Comparison of ENCODE assay signal across 10 mouse cellular contexts in genomic region chr3:83032746-83033308, GRCm38 (mm10). TPM values are rescaled to one million over a fixed set of nuclear protein-coding genes. Genes with fewer than 3 reads are reported as not detected.
A peak's percentile ranks its signal among the peaks of the same experiment; 100 is the strongest.
DNase-seq lines count a peak whose midpoint lies in the region; ATAC-seq and TF ChIP-seq lines count a peak whose summit lies in the region.
"Had no signal": no experiment of that assay in that cellular context is flagged by ENCODE, and none has a peak within 500 bp of the region (broad histone marks: within the 10 kb centered on the region; RNA-seq: fewer than 3 reads in every experiment).

No protein-coding gene starts in this region.

- no peak for DNase-seq in heart, adult 2 months
- DNase-seq in R1 (ENCODE audit: low read depth, low spot score), result peak; percentile 32
- no peak for DNase-seq in midbrain, embryonic 10.5 days (ENCODE audit: low spot score)
- DNase-seq in c-Kit-positive CD71-positive TER-119-positive erythroid progenitor cells, embryonic 14.5 days (ENCODE audit: low spot score), result no peak
- DNase-seq in cerebellum, adult 18-20 months, result no peak
- DNase-seq in adrenal gland, adult 8-10 months, result no peak
- DNase-seq: layer of hippocampus, adult 9-11 months had no signal

- no peak overlapping the region for H3K27ac ChIP-seq in heart, embryonic 11.5 days (ENCODE audit: low read depth, low read length)
- H3K27ac ChIP-seq in heart, adult 2 months, result no peak overlapping the region
- H3K27ac ChIP-seq in forebrain, embryonic 13.5 days, result no peak overlapping the region
- peak overlapping the region; percentile 30; the same call in 1 of the 2 replicates for H3K27ac ChIP-seq in midbrain, embryonic 10.5 days (replicated peaks)

- intact Hi-C loops in heart, adult 2 months (cut with DNase I), result no loop called here

- no peaks in the 10 kb centered on the region for H3K9me3 ChIP-seq in heart, embryonic 11.5 days (replicated peaks; ENCODE audit: control insufficient read depth, low read length)
- no peaks in the 10 kb centered on the region for H3K9me3 ChIP-seq in forebrain, embryonic 13.5 days (replicated peaks)
- no peaks in the 10 kb centered on the region for H3K9me3 ChIP-seq in midbrain, embryonic 10.5 days (replicated peaks)

- TF ChIP-seq POLR2A in heart, adult 2 months (IDR thresholded peaks at IDR 0.05; ENCODE audit: insufficient read depth, low read depth, low read length), result no peak

- 44% methylated on average over 13 of the region's 13 CpGs for WGBS in heart, embryonic 11.5 days (ENCODE audit: insufficient replicate concordance)
- whole genome bisulfite sequencing in heart, adult 2 months, result 50% methylated on average over 13 of the region's 13 CpGs
- 44% methylated on average over 13 of the region's 13 CpGs for WGBS in forebrain, embryonic 13.5 days
- 50% methylated on average over 13 of the region's 13 CpGs for WGBS in midbrain, embryonic 10.5 days

- H3K4me1 ChIP-seq in heart, embryonic 11.5 days (ENCODE audit: control insufficient read depth, insufficient read depth, low read length), result no peaks in the 10 kb centered on the region
- no peaks in the 10 kb centered on the region for H3K4me1 ChIP-seq in heart, adult 2 months (ENCODE audit: control insufficient read depth, insufficient read depth, low read length)
- peaks cover 6% of the 10 kb centered on the region; the same call in 1 of the 2 replicates for H3K4me1 ChIP-seq in forebrain, embryonic 13.5 days
- peaks cover 6% of the 10 kb centered on the region for H3K4me1 ChIP-seq in midbrain, embryonic 10.5 days

- H3K79me2 ChIP-seq in heart, adult 2 months (replicated peaks; ENCODE audit: control insufficient read depth, insufficient read depth, low read length), result no peaks in the 10 kb centered on the region

- peaks cover 2% of the 10 kb centered on the region; the same call in 1 of the 2 replicates for H3K27me3 ChIP-seq in heart, embryonic 11.5 days (ENCODE audit: control insufficient read depth, insufficient read depth, low read length)
- H3K27me3 ChIP-seq in heart, adult 2 months (ENCODE audit: control insufficient read depth, insufficient read depth, low read length), result no peaks in the 10 kb centered on the region
- no peaks in the 10 kb centered on the region for H3K27me3 ChIP-seq in forebrain, embryonic 13.5 days
- H3K27me3 ChIP-seq in midbrain, embryonic 10.5 days (ENCODE audit: low read depth, poor library complexity, severe bottlenecking), result 0 out of 2 replicates have a peak, but pooled peaks cover 5% of the 10 kb centered on the region
- H3K27me3 ChIP-seq: CH12.LX had no signal

- TF ChIP-seq CTCF in heart, adult 2 months (IDR thresholded peaks at IDR 0.05), result no peak

- no peak overlapping the region for H3K4me3 ChIP-seq in heart, embryonic 11.5 days (ENCODE audit: low read depth, low read length)
- H3K4me3 ChIP-seq in heart, adult 2 months, result no peak overlapping the region
- H3K4me3 ChIP-seq in forebrain, embryonic 13.5 days, result peak overlapping the region; percentile 9; the same call in 1 of the 2 replicates
- H3K4me3 ChIP-seq in midbrain, embryonic 10.5 days, result peak overlapping the region; percentile 30

- H3K4me2 ChIP-seq in heart, embryonic 11.5 days, result peak overlapping the region; percentile 31; the same call in 1 of the 2 replicates
- H3K4me2 ChIP-seq in forebrain, embryonic 13.5 days, result peak overlapping the region; percentile 47

- no peak for ATAC-seq in heart, embryonic 11.5 days (replicated peaks; ENCODE audit: insufficient number of reproducible peaks, low FRiP score, low TSS enrichment)
- peak; percentile 61 for ATAC-seq in forebrain, embryonic 13.5 days

- TF ChIP-seq EP300 in heart, adult 2 months (IDR thresholded peaks at IDR 0.05; ENCODE audit: insufficient read depth, low read depth, low read length), result no peak

- no peaks in the 10 kb centered on the region for H3K36me3 ChIP-seq in heart, embryonic 11.5 days (ENCODE audit: control insufficient read depth, insufficient read depth, low read length)
- no peaks in the 10 kb centered on the region for H3K36me3 ChIP-seq in heart, adult 2 months (ENCODE audit: control insufficient read depth, insufficient read depth, low read length)
- H3K36me3 ChIP-seq in forebrain, embryonic 13.5 days (ENCODE audit: poor library complexity, severe bottlenecking), result no peaks in the 10 kb centered on the region
- no peaks in the 10 kb centered on the region for H3K36me3 ChIP-seq in midbrain, embryonic 10.5 days

- H3K9ac ChIP-seq in heart, embryonic 11.5 days (ENCODE audit: low read depth, low read length), result no peak overlapping the region
- H3K9ac ChIP-seq in heart, adult 2 months (ENCODE audit: low read depth, low read length), result no peak overlapping the region
- H3K9ac ChIP-seq in forebrain, embryonic 13.5 days, result no peak overlapping the region

RNA-seq across cellular contexts. Expression of gene Fga, which starts 7.0 kb away (rescaled TPM):
- polyA plus RNA-seq in heart, embryonic 11.5 days (2014; fragmentation: Nextera tagmentation; extraction: Ambion mirVana), result 0.52 and 2.7 TPM in 2 replicates
- total RNA-seq in heart, adult 2 months (2021), result not detected
- polyA plus RNA-seq in heart, adult 2 months (2012; rRNA removed), result 0.73 TPM in 1 of 2 replicates, not detected in the other
- 1.00 TPM in 1 of 2 replicates, not detected in the other for polyA plus RNA-seq in forebrain, embryonic 13.5 days (2015; fragmentation: Nextera tagmentation; extraction: Ambion mirVana)
- not detected in 2 replicates for polyA plus RNA-seq in midbrain, embryonic 10.5 days (2016; fragmentation: Nextera tagmentation; extraction: Ambion mirVana)
- 1 to 10 TPM in 1 of 4 experiments, under 1 TPM in 1, not detected in 2; 0.93 to 1.6 TPM for total RNA-seq in adrenal gland, adult 8-10 months (2022)
- total RNA-seq: CH12.LX had no signal

RNA-seq across cellular contexts. Expression of gene Fgb, which starts 16.8 kb away (rescaled TPM):
- 0.59 and 3.4 TPM in 2 replicates for polyA plus RNA-seq in heart, embryonic 11.5 days (2014; fragmentation: Nextera tagmentation; extraction: Ambion mirVana)
- not detected for total RNA-seq in heart, adult 2 months (2021)
- 0.56 TPM in 1 of 2 replicates, not detected in the other for polyA plus RNA-seq in heart, adult 2 months (2012; rRNA removed)
- polyA plus RNA-seq in forebrain, embryonic 13.5 days (2015; fragmentation: Nextera tagmentation; extraction: Ambion mirVana), result 0.37 TPM in 1 of 2 replicates, not detected in the other
- polyA plus RNA-seq in midbrain, embryonic 10.5 days (2016; fragmentation: Nextera tagmentation; extraction: Ambion mirVana), result not detected in 2 replicates
- total RNA-seq in adrenal gland, adult 8-10 months (2022), result under 1 TPM in 3 of 4 experiments, not detected in 1; 0.10 to 0.46 (median 0.26) TPM
- total RNA-seq: CH12.LX had no signal

RNA-seq across cellular contexts. Expression of gene Plrg1, which starts 22.5 kb away (rescaled TPM):
- polyA plus RNA-seq in heart, embryonic 11.5 days (2014; fragmentation: Nextera tagmentation; extraction: Ambion mirVana), result 64.1 and 73.2 TPM in 2 replicates
- 10 to 100 TPM; 25.6 to 27.5 TPM for total RNA-seq in heart, adult 2 months (2021)
- polyA plus RNA-seq in heart, adult 2 months (2012; rRNA removed), result 24.4 and 40.7 TPM in 2 replicates
- 121 and 123 TPM in 2 replicates for polyA plus RNA-seq in forebrain, embryonic 13.5 days (2015; fragmentation: Nextera tagmentation; extraction: Ambion mirVana)
- polyA plus RNA-seq in midbrain, embryonic 10.5 days (2016; fragmentation: Nextera tagmentation; extraction: Ambion mirVana), result 144 and 150 TPM in 2 replicates
- 10 to 100 TPM; 46.5 to 54.5 (median 49.4) TPM for total RNA-seq in adrenal gland, adult 8-10 months (2022)

RNA-seq across cellular contexts. Expression of gene Fgg, which starts 25.3 kb away (rescaled TPM):
- polyA plus RNA-seq in heart, embryonic 11.5 days (2014; fragmentation: Nextera tagmentation; extraction: Ambion mirVana), result 0.62 and 3.8 TPM in 2 replicates
- not detected for total RNA-seq in heart, adult 2 months (2021)
- polyA plus RNA-seq in heart, adult 2 months (2012; rRNA removed), result 0.10 and 1.5 TPM in 2 replicates
- polyA plus RNA-seq in forebrain, embryonic 13.5 days (2015; fragmentation: Nextera tagmentation; extraction: Ambion mirVana), result 3.2 TPM in 1 of 2 replicates, not detected in the other
- polyA plus RNA-seq in midbrain, embryonic 10.5 days (2016; fragmentation: Nextera tagmentation; extraction: Ambion mirVana), result 0.06 TPM in 1 of 2 replicates, not detected in the other
- 1 to 10 TPM in 1 of 4 experiments, under 1 TPM in 2, not detected in 1; 0.21 to 1.2 (median 0.67) TPM for total RNA-seq in adrenal gland, adult 8-10 months (2022)
- total RNA-seq: CH12.LX had no signal

Comparison
In these comparisons a context has a peak if more than half of its experiments do, and no peak if none do; other contexts are left out.
1. H3K4me3 ChIP-seq: peak in forebrain, embryonic 13.5 days (single experiment) and midbrain, embryonic 10.5 days (single experiment); none in heart, embryonic 11.5 days (single experiment) and heart, adult 2 months (single experiment).